Mouse (Mus musculus): ENCODE measurements at regions not wholly inside any gene's neighbourhood (a gene's known extent, or its start where the extent isn't known, plus 50 kb on each side); places are given as distances from the start of the nearest gene placed in this dataset.

DNA sequence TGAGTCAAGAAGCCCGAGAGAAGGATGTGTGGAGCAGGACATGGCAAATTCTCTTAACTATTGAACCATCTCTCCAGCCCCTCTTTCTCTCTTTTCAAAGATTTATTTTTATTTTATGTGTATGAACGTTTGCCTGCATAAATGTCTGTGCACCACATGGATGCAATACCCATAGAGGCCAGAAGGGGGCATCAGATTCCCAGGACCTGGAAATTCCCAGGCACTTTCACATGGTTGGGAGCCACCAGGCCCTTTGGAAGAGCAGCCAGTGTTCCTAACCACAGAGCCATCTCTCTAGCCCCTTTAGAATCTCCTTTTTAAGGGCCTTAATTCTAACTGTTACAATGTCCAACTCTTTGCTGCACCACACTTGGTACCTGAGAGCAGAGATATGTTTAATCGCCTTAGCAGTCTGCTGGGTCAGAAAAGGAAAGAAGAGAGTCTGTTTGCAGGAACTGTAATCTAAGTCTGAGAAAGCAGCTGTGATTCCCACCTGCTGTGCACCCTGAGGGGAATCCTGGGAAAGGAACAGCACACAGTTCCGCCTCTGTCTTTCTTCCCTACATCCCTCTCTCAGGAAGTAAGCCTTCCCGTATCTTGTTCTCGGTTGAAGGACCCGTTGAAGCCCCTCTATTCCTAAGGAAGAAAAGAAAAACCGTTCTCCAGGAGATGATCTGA lies 186.8 kb downstream of the Katnal1 start:
- DNase-seq (ENCODE audit: low spot score in 2 of 2), result no peak

DNA sequence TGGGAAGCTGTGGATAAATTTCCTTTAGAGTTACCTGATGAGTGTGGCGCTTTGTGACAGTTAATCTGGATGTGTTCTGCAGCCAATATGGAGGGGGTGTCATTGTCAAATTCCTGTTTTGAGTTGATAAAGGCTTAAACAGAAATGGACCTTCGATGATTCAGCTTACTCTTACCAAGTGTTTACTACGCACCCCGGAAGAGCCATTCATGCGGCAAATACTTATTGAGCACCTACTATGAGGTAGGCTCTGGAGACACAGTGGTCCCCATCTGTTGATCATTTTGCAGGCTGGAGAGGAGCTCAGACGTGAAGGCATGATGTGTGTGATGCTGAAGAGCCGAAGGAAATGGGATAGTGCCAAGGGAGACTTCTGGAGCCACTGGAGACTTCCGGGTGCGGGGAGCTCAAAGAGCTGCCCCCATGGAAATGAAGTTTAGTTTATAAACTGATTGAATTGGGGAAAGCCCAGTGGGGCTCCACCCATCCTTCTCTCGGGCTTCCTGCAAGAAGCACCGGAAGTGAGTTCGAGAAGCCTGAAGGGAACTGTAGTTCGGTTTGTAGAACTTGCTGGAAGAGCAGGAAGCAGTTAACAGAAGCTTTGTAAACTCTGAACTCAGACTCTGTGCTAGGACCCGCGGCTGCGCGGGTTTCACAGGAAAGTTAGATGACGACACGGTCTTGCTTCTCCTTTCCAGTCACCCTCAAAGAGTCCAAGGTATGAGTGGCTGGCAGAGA lies 187.7 kb downstream of the Katnal1 start:
- no peak for DNase-seq (ENCODE audit: low spot score in 2 of 2)

DNA sequence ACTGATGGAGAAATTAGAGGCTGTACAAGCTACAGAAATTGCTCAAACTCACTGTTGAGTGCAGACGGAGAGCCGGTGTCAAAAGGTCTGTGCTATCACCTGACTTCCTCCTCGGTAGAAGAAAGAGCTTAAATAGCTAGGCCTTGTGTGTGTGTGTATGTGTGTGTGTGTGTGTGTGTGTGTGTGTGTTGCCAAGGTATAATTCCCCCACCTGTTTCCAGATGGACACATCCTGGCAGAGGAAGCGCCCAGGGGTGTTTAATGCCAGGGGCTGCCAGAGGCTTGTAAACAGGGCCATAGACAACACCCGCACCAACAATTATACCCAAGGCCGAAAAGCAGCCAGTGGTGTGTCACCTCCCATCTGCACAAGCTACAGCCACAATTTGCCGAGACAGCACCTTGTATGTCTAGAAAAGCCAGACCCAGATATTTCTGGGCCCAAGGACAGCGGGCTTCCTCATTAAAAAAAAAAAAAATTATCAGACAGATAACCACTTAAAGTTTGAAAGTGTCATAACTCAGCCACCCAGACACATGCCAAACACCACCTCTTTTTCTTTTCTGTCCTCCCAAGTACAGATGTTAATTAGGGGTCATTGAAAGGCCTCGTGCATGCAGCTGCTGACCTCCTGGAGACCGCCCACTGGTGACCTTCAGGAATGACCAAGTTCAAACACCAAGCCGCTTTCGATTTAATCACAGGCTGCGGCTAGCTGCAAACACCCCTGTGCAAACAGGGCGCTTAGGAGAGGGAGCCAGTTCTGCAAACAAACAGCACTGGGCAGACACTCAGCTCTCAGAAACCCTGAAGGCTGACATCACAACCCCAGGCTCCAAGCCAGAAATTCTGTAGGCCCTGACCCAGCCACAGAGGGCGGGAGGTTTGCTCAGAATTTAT lies 188.0 kb upstream of the Ubl3 start:
- DNase-seq (ENCODE audit: low spot score in 2 of 2), result peak in 1 of 2 experiments; percentile 16

DNA sequence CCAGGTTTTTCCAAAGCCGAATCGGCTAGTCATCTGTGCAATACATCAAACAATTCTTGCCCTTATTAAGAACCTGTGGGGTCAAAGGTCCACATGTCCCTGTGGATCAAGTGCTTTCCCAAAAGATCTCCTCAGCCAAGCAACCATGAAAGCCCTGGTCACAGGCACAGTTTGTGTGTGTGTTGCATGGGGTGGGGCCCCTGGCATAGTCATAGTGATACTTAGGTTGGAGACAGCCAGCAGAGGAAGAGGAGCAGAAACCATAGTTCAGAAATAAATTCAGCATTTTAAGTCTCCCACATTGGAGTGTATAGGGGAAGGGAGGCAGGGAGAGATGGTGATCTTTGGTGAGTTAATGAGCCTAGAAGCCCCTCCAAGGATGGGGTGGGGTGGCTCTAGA lies 187.1 kb upstream of the Ubl3 start:
- DNase-seq (ENCODE audit: low spot score in 2 of 2), result no peak

DNA sequence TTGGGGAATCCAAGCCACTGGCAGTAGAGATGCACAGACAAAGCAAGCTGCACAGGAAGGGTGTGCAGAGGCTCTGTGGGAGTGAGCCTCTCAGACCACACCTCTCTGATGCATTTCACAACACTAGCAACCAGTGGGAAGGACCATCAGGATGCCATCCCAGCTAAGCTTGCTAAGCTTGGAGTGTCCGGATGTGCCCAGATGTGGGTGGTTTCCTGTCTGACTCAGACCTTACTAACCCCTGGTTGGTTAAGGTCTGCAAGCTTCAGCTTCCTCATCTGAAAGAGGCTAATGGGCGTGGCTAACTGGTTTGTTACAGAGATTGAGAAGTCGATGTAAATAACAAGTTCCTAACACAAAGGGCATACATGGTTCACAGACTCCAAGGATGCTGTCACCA lies 186.6 kb upstream of the Ubl3 start:
- no peak for DNase-seq (ENCODE audit: low spot score in 2 of 2)

DNA sequence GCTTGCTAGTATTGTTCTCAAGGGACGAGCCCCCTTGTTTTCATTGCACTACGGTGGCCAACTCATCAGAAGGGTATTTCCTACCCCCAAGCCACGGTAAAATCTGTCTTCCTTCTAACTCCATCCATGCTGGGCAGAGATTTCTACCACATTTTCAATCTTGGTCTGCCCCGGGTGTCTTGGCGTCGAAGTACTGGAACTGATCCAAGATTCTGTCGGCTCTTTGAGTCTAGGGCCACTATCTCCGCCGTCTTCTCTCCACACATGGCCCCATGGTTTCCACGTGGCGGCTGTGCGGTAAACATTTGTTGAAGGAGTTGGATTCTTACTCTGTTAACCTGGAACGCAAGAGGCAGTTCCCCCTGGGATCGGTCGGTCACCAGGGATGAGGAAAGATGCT lies 177.0 kb upstream of the Ubl3 start:
- no peak for DNase-seq (ENCODE audit: low spot score in 2 of 2)

DNA sequence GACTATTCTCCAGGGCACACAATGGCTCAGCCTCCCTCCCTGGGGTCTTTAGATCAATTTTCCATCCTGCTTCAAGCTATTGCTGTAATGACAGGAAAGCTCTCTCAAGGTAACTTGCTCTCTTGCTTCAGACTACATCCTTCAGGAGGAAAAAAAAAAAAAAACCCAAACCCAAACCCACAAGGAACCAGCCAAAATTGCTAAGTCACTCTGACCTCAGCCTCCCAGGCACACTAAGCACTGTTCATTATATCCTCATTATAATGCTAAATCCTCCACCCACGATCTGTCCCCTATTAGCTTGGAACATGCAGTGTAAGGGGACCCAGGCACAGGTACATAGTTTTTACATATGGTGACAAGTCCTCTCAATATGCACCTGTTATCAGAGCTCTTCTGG lies 175.9 kb upstream of the Ubl3 start:
- no peak for DNase-seq (ENCODE audit: low spot score in 2 of 2)

DNA sequence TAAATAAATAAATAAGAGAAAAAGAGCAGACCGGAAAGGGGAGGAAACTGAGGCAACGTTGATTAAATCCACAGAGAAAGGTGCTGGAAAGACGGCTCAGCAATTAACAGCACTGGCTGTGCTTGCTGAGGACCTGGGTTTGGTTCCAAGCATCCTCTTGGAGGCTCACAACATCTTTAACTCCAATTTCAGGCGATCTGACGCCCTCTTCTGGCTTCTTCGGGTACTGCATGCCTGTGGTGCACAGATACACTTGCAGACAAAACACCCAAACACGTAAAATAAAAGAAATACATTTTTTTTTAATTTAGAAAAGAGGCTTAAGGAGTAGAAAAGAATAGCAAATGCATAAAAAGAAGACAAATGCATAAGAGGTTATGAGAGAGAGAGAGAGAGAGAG lies 173.9 kb upstream of the Ubl3 start:
- DNase-seq (ENCODE audit: low spot score in 2 of 2), result no peak

DNA sequence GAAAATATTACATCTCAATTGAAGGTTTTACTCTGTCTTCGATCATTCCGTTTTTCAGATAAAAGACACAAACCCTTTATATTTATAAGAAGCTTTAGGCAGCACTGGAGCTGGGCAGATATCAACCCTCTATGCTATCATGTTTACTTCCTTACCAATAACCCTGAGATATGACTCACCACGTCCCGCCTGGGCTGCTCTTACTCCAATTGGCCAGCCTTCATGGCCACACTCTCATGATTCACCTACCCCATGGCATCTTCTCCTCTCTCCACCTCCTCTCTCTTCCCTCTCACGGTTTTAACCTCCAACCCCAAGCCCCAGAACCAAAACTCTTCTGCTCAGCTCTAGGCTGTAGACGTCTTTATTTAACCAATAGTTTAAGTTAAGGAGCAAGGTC lies 171.9 kb upstream of the Ubl3 start:
- no peak for DNase-seq (ENCODE audit: low spot score in 2 of 2)

DNA sequence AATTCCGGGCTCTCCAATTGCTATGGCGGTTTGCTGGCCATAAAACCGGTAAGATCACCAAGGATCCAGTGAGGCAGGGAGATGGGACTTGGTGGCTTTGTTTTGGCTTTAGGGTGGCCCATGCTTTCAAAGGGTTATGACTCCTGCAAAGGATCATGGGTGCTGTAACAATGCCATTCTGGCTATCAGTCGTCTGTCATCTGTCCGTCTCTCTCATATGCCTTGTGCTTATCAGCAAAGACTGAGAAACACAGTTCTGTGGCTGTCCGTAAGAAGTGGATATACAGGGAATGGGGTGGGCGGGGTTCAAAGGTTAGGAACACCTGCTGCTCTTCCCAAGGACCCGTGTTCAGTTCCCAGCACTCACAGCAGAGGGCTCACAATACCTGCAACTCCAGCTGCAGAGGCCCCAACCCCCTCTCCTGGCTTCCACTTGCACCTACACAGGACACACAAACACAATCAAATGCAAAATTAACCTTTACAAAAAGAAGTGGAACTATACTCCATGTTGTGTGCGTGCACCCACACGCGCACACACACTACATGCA lies 171.2 kb upstream of the Ubl3 start:
- no peak for DNase-seq (ENCODE audit: low spot score in 2 of 2)

DNA sequence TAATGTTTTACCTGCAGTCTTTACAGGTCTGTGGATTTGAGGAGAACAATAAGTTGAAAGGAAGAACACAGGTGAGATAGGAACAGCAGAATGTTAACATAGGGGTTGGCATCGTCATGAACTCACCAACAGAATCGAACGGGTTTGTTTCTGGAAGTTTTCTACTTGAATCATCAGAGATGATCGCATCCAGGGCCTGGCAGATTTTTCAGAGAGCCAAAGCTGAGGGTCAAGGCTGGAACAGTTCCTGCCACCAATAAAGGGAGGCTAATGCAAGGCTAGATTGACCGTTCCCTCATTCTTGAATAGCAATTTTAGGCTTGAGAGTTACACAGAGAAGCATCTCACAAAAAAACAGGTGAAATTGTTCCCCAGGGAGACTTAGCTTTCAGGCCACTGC lies 168.0 kb upstream of the Ubl3 start:
- DNase-seq (ENCODE audit: low spot score in 2 of 2), result no peak

DNA sequence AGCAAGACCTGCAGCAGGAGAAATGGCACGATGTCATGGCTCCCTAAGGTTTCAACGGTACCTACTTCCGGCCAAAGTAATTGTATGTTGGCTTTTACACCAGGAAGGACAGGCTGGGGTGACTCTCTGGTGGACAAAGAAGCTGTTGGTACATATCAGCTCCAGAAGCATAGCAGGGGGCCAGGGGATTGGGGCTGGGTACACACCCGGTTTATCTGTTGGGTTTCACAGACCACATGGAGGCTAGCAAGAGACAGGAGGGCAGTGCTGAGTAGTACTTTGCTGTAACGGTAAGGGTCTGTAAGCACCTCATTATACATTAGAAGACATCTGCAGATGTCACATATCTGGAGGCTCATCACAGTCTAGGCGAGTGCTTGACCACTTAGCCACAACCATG lies 164.0 kb upstream of the Ubl3 start:
- no peak for DNase-seq (ENCODE audit: low spot score in 2 of 2)

DNA sequence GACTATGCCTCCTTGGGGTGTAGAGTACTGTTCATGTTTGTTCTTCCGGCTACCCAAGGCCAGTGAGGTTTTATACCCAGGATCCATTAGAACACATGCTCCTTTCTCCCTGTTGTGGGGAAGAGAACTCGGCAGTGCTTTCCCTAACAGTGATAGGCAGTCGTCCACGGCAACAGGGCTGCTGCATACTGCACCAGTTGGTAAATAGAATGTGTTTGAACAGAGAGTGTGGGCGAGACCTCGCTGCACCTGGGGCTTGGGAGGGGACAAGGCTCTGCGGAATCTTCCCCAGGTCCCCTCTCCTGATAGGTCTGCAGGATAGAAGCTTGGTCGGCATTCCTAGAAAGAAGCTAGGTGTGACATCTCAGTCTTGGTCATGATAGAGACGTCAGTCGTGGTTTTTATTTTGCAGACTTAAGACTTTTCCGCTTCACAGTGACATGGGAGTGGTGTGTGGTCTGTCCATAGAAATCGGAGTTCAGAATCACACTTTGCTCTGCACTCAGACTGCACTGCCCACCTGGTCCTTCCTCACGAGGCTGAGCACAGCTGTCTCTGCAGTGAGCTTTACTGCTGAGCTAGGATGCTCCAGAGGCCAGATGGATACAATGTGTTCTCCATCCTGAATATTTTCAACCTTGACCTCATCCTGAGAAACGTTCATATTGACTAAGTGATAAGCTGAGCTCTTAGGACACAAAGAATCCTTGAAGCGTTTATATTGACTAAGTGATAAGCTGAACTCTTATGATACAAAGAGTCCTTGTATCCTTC lies 162.8 kb upstream of the Ubl3 start:
- no peak for DNase-seq (ENCODE audit: low spot score in 2 of 2)

DNA sequence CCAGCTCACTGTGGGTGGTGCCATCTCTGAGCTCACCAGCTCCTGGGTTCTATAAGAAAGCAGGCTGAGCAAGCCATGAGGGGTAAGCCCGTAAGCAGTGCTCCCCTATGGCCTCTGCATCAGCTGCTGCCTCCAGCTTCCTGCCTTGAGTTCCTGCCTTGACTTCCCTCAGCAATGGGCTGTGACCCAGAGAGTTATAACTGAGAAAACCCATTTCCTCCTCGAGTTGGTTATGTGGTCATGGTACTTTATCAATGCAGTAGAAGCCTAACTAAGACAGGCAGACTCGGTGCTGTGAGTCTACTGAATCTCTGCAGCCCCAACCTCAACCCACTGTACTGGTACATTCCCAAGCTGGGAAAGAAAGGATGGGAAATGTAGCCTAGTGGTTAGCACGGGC lies 162.2 kb upstream of the Ubl3 start:
- no peak for DNase-seq (ENCODE audit: low spot score in 2 of 2)

DNA sequence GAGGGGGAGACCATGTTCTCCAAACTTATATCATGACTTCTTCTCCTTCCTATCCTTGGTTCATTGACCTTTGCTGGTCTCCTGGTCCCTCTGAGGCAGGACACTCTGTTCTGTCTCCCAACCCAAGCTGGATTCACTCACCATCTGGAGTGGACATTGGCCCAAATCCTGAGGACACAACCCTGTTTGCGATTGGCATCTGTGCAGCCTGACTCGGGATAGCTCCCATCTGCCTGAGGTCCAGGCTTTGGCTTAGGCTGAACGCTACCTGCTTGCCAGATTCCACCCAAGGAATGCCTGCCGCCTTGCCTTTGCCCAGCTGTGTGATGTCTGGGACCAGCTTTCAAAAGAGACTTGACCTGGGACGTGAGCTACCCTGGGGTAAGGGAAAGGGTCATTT lies 161.2 kb upstream of the Ubl3 start:
- DNase-seq (ENCODE audit: low spot score in 2 of 2), result no peak

DNA sequence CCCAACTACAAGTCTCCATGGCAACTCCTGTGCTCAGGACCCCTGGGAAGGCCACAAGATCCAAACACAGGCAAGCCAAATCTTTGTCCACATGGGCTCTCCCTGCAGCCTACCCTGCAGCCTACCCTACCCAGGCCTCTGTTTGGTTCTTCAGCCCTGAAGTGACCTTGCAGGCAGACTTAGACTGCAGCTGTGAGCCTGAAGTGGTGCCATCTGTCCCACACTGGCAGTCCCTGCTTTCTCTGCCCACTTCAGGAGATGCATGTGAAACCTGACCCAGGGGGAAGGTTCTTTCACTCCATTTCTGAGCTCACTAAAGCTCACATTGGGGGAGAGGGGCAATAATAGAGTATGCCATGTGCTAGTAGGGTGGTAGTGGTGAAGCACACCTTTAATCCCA lies 160.4 kb upstream of the Ubl3 start:
- DNase-seq (ENCODE audit: low spot score in 2 of 2), result no peak

DNA sequence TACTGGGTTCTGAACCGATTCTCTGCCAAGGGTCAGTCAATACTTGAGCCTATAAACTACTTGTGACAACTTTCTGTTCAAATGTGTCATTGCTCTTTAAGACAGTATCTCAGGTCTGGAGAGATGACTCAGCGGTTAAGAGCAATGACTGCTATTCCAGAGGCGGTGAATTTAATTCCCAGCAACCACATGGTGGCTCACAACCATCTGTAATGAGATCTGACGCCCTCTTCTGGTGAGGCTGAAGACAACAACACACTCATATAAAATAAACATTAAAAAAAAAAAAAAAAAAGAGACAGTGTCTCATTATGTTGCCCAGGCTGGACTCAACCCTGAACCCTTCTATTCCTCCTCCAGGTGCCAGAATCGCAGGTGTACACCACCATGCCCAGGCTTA lies 159.0 kb upstream of the Ubl3 start:
- no peak for DNase-seq (ENCODE audit: low spot score in 2 of 2)

DNA sequence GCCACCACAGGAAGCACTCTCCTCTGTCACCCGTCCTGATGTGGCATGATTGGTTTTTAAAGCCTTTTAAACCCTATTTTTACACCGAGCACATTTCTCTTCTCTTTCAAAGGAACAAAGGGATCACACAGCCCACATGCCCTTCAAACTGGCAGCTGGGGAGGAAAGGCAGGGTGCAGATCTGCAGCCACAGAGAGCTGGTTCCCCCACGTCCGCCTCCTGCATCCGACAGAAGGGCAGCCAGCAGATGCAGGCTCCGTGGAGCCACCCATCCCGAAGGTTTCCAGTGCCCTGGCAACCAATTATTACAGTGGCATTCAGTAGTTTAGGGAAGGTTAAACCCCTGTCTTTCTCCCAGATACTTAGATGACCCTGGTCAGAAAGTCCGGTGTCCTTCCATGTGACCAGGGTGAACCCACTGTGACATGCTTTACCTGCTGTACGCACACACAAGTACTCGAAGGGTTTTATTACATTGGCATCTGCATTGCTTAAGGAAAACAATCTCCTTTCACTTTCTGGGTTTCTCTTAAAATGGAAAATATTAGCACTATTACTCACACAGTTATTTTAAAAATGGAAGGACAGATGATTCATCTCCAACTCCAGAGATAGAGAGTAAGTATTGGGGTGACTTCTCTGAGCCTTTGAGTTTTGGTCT lies 156.7 kb upstream of the Ubl3 start:
- DNase-seq (ENCODE audit: low spot score in 2 of 2), result peak; percentile 19 to 69

DNA sequence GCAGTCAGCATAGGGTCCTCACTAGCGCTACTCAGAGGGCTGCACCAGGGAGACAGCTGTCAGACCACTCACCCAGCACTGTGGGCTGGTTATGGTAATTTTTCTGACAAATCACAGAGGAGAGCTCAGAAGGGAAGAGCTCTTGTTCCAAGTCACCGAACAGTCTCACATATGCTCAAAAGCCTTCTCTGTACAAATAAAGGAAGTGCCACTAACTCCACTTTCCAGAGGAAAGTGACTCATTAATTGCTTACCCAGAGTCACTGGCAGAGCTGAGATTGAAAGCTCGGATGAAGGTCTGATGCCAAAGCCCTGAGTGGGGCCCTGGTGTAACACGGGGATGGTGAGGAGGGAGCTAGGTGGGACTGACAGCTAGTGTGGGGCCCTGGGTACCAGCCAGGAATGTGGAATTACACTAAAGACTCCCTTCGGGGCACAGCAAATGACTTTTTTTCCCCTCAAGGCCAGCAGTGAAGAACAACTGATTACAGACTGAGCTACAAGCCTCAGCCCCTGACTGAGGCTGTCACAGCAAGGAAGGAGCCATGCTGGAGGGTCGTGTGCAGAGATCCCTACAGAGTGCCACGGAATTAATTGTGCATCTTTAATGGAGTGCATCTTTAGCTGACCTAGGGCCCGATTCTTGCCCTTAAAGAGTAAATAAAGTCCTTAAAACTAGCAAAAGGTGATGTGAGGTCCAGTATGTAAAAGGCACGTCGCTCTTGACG lies 155.6 kb upstream of the Ubl3 start:
- DNase-seq (ENCODE audit: low spot score in 2 of 2), result peak; percentile 11 to 55

DNA sequence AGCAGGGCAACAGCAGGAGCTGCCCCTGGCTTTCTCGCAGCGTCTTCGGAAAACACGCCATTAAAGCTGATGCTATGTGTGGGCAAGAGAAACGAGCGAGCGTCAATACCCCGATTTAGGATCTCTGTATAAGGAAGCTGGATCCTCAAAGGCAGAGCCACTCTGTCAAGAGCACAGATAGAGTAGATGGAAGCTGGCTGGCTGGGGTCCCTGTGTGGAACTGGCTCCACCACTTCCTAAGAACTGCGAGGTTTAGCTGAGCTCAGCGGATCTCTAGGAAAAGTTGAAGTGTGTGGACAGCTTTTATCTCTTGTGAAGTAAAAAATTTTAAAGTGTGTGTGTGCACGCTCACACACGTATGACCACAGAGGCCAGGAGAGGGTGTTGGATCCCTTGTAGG lies 154.7 kb upstream of the Ubl3 start:
- DNase-seq (ENCODE audit: low spot score in 2 of 2), result no peak
